Mouse (Mus musculus): Measurements from ENCODE around the gene Olfr190. TPM values are rescaled to one million over a fixed set of nuclear protein-coding genes. Genes with fewer than 3 reads are reported as not detected.
"Not testable (repeated sequence)": the region's sequence is repeated elsewhere in the genome, so short reads cannot be mapped to it uniquely, and the experiment has no call there.

Gene Olfr190
- total RNA-seq (2021), result not detected
- long read RNA-seq, experiment 1, result 0 reads
- long read RNA-seq, experiment 2, result 0 reads

GRCm38 (mm10) chr16:59077905-59078304, at the start of gene Olfr190:
Olfr190 (minus strand) TSS chr16:59078005.
- DNase-seq (ENCODE audit: low spot score in 2 of 2), result no peak

GRCm38 (mm10) chr16:59120969-59121368, 43.2 kb upstream of the Olfr190 start, which contains the start of gene Olfr194:
Olfr194 (minus strand) TSS chr16:59121069.
- no peak for DNase-seq (ENCODE audit: low spot score in 2 of 2)

- no peak for DNase-seq (ENCODE audit: low spot score in 2 of 2)
These were observed 34.0 kb upstream of the Olfr190 start, which contains the start of gene Olfr193 for GRCm38 (mm10) chr16:59111781-59112180. Olfr193 (minus strand) TSS chr16:59111881.

DNA sequence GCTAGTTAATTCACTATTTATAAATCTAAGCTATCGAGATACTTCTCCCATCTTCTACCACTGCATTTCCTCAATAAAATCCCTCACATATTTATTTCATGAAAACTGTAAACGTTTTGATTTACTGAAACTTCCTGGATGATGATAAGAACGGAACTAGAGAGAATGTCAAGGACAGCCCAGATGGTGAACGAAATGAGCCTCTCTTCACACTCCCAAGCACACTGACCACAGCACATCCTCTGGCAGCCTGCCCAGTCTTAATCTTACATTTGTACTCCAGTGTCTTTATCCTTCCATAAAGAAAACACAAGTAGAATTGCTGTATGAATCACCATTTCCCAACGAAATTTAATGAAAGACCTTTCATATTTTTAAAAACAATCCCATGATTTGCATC, 30.7 kb upstream of the Olfr190 start:
- not testable (repeated sequence) for DNase-seq (ENCODE audit: low spot score in 2 of 2)

DNA sequence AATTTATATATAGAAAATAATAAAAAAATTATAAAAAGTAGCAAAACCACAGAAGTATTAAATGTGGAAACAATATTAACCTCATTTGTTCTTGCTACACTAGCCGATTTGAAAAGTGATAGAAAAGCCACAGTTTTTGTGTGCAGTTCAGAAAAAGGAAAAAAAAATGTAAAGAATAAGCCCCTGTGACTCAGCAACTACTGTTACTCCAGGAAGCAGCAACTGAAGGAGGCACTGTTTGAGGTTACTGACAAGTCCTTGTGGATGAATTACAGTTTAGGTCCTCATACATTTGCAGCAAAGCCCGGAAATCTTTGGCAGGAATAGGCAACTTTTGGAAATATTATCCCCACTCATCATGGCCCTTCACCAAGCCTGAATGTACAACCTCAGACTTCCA, 27.5 kb upstream of the Olfr190 start:
- DNase-seq (ENCODE audit: low spot score in 2 of 2), result no peak

DNA sequence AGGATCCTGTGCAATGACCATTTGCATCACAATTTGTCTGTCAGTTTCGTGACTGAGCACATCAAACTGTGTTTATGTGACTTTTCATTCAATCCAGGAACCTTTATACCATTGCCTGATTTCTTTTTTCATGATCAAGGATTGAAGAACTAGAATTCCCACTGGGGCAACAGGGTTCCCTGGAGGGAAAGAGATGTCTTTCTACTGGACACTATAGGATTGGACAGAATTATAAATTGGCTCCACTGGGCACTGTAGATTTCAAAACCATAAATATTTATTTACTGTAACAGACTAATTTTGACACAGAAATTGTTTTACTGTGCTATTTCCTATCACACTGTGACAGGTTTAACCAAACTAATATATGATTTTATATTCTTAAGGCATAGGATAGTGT, 11.9 kb upstream of the Olfr190 start, which contains the start of gene Olfr191:
Gene Olfr191 (minus strand): TSS at position 101 of the 400 bp plus-strand sequence.
- DNase-seq (ENCODE audit: low spot score in 2 of 2), result not testable (repeated sequence)

DNA sequence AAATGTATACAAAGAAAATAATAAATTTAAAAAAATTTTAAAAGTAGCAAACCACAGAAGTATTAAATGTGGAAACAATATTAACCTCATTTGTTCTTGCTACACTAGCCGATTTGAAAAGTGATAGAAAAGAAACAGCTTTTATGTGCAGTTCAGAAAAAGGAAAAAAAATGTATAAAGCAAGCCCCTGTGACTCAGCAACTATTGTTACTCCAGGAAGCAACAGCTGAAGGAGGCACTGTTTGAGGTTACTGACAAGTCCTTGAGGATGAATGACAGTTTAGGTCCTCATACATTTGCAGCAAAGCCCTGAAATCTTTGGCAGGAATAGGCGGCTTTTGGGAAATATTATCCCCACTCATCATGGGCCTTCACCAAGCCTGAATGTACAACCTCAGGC, 3.3 kb upstream of the Olfr190 start:
- DNase-seq (ENCODE audit: low spot score in 2 of 2), result not testable (repeated sequence)

GRCm38 (mm10) chr16:59073520-59073919, 4.3 kb downstream of the Olfr190 start:
- DNase-seq (ENCODE audit: low spot score in 2 of 2), result no peak

DNA sequence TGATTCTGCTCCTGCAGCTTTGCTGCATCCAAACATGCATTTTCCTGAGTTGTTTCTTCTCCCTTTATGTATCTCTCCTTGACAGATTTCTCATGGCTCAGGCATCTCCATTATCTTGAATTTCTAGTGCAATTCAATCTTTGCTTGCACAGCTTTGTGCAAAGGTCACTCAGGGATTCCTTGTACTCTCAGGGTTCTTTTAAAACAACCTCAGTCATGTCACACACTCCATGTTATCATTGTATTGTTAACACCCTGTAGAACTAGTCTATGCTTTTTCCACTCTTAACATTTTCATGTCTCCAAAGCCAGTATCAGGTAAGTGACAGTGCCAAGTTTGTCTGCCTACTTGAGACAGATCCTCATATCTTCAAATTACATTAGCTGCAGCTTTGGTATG, 6.0 kb downstream of the Olfr190 start:
- DNase-seq (ENCODE audit: low spot score in 2 of 2), result no peak

- DNase-seq (ENCODE audit: low spot score in 2 of 2), result not testable (repeated sequence)
These were observed 15.4 kb downstream of the Olfr190 start for GRCm38 (mm10) chr16:59062411-59062810.

DNA sequence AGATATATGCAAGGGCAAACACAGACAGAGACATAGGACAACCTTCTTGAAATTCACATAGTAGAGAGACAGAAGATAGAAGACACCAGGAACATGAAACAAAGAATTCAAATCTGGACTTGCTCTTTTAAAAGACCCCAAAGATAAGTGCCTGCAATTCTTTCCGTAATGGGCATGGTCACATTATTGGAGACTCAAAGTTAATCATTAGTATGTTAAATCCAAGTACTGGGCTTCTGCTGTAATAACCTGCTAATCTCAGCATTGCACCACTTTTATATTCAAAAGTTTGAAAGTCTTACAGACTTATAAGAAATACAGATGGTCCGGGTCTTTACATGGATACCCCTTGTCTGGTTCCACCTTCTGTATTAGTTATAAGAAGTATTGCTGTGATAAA, 28.5 kb downstream of the Olfr190 start:
- DNase-seq (ENCODE audit: low spot score in 2 of 2), result not testable (repeated sequence)

DNA sequence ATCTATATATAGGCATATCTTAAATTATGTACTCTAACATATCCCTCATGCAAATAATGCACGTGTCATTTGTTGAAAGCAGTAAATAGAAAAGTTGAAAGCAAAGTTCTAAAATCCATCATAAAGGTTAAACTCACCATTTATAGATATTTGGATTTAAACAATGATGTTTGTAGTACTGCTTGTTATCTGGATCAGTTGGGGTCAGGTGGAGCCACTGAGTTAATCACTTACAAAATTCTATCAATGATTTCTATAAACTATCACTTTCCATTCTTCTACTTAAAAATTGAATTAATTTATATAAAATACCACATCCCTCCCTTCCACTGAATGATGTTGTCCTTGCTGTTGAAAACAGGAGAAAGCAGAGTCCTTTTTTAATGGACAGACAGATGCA, 28.9 kb downstream of the Olfr190 start:
- DNase-seq (ENCODE audit: low spot score in 2 of 2), result no peak

- no peak for DNase-seq (ENCODE audit: low spot score in 2 of 2)
These were observed 30.2 kb downstream of the Olfr190 start for GRCm38 (mm10) chr16:59047579-59047978.

- DNase-seq (ENCODE audit: low spot score in 2 of 2), result no peak
These were observed 32.0 kb downstream of the Olfr190 start for GRCm38 (mm10) chr16:59045835-59046234.

GRCm38 (mm10) chr16:59039710-59040109, 38.1 kb downstream of the Olfr190 start, which contains the start of gene Olfr187:
Olfr187 (minus strand) TSS chr16:59039767.
- no peak for DNase-seq (ENCODE audit: low spot score in 2 of 2)

DNA sequence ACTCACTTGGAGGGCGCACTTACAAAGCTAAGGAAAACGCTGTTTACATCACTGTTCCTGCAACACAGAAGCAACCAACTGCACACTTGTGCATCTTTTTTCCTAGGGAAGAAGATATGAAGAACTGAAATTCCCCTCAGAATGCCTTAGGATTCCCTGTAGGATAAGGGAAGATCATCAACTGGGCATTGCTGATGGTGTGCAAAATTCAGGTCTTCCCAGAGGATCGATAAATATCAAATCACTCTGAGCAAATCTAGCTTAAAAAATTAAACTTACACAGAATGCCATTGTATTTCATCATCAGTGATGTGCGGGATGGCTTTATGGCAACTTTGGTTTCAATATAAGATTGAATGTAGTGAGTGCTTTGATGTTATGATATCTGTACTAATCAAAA, 47.6 kb downstream of the Olfr190 start, which contains the start of gene Olfr186:
Gene Olfr186 (minus strand): TSS at position 101 of the 400 bp plus-strand sequence.
- DNase-seq (ENCODE audit: low spot score in 2 of 2), result no peak

Other genes with a start within 250 kb of the Olfr190 start
- gene Olfr177, start 203.2 kb downstream of the Olfr190 start, total RNA-seq (2021), result not detected
- gene Olfr178, start 185.9 kb downstream of the Olfr190 start, total RNA-seq (2021), result not detected
- gene Olfr181, start 149.2 kb downstream of the Olfr190 start, total RNA-seq (2021), result not detected
- gene Olfr180, start 148.6 kb downstream of the Olfr190 start, total RNA-seq (2021), result not detected
- gene Olfr183, start 82.6 kb downstream of the Olfr190 start, total RNA-seq (2021), result not detected
- not detected for gene Olfr186, start 47.7 kb downstream of the Olfr190 start, total RNA-seq (2021)
- not detected for gene Olfr187, start 38.2 kb downstream of the Olfr190 start, total RNA-seq (2021)
- gene Olfr191, start 11.8 kb upstream of the Olfr190 start, total RNA-seq (2021), result not detected
- not detected for gene Olfr193, start 33.9 kb upstream of the Olfr190 start, total RNA-seq (2021)
- not detected for gene Olfr194, start 43.1 kb upstream of the Olfr190 start, total RNA-seq (2021)
- gene Olfr195, start 69.0 kb upstream of the Olfr190 start, total RNA-seq (2021), result not detected
- gene Olfr196, start 92.4 kb upstream of the Olfr190 start, total RNA-seq (2021), result not detected
- not detected for gene Olfr198, start 125.5 kb upstream of the Olfr190 start, total RNA-seq (2021)
- gene Olfr199, start 141.8 kb upstream of the Olfr190 start, total RNA-seq (2021), result not detected
- not detected for gene Olfr201, start 194.6 kb upstream of the Olfr190 start, total RNA-seq (2021)
- not detected for gene Olfr202, start 208.8 kb upstream of the Olfr190 start, total RNA-seq (2021)
- not detected for gene Olfr203, start 220.9 kb upstream of the Olfr190 start, total RNA-seq (2021)
- not detected for gene Olfr204, start 240.2 kb upstream of the Olfr190 start, total RNA-seq (2021)